Mouse (Mus musculus): ENCODE results near the gene Mpp5. TPM values are rescaled to one million over a fixed set of nuclear protein-coding genes. Genes with fewer than 3 reads are reported as not detected.

Mpp5 gene
- polyA plus RNA-seq, 1 experiment: 25.3 TPM

DNA sequence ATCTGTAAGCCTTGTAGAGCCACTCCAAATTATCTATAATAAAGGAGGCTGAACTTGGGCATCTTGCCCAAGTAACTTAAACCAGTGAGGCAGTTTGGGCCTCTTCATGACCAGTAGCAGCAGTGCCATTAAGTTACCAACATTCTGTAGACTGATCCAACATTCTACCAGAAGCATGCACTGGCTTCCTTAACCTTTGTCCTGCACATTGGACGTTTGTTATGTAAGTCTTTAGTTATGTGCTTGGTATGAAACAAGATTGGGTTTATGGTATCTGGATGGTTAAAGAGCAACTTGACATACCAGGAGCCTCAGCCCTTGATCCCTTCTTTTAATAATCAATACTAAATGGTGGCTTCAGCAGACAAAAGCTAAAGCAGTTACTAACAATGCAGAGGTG is 141.4 kb downstream of the Mpp5 start:
- TF ChIP-seq CTCF (IDR thresholded peaks at IDR 0.05; ENCODE audit: borderline replicate concordance, insufficient read depth, low read length) (no peak), POLR2A (IDR thresholded peaks at IDR 0.05; ENCODE audit: low read depth, low read length) (no peak)
- Histone ChIP-seq H3K4me3 (ENCODE audit: insufficient read depth, low read length) (no peak overlapping the region), H3K4me1 (ENCODE audit: control insufficient read depth, insufficient read depth, low read length) (no peaks in the 10 kb centered on the region), H3K27ac (ENCODE audit: insufficient read depth, low read length) (no peak overlapping the region)

Other genes starting within 250 kb of the Mpp5 start
- not detected in 2 replicates for gene Fam71d, start 57.4 kb upstream of the Mpp5 start, polyA plus RNA-seq (2011; ENCODE audit: insufficient read length, low read depth, missing spikeins)
- gene Atp6v1d, start 112.7 kb downstream of the Mpp5 start, polyA plus RNA-seq (2011; ENCODE audit: insufficient read length, low read depth, missing spikeins): 78.6 and 87.3 TPM in 2 replicates
- 128 and 135 TPM in 2 replicates for gene Eif2s1, start 112.9 kb downstream of the Mpp5 start, polyA plus RNA-seq (2011; ENCODE audit: insufficient read length, low read depth, missing spikeins)
- 0.52 TPM in 1 of 2 replicates, not detected in the other for gene Plek2, start 158.1 kb downstream of the Mpp5 start, polyA plus RNA-seq (2011; ENCODE audit: insufficient read length, low read depth, missing spikeins)